Mouse (Mus musculus) ES-CJ7 (cell line): ENCODE measurements around the gene Rnf187.
"Not testable (repeated sequence)": the region's sequence is repeated elsewhere in the genome, so short reads cannot be mapped to it uniquely, and the experiment has no call there.

Experiments used
- DNase-seq: peaks from one replicate; pipeline ENCODE4 v3.0.0; 2011; ENCODE audit warnings: low read depth, low spot score

Gene Rnf187

GRCm38 (mm10) chr11:58965001-58965760 is 26.5 kb upstream of the Rnf187 start:
- DNase-seq, result no peak

GRCm38 (mm10) chr11:58964216-58964615 is 25.5 kb upstream of the Rnf187 start:
- no peak for DNase-seq

DNA sequence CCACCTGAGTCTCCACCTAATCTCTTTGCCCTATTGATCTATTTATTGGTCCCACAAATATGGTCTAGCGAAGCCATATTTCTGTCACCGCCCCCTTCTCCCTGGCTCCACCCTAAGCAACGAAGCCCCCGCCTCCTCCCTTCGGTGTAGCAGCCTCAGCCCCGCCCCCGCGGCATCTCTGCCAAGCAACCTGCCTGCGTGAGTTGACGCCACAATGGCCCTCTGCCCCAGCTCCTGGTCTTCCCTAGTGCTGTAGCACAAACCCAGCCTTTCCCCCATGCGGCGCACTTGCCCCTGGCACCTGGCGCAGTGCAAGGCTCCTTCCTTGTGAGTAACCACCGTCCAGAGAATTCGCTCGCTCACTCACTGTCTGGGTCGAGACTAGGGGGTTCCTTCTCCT is 24.8 kb upstream of the Rnf187 start:
- peak; percentile 68 for DNase-seq

- DNase-seq, result peak; percentile 86
Observed at GRCm38 (mm10) chr11:58961364-58962177, 22.9 kb upstream of the Rnf187 start.

GRCm38 (mm10) chr11:58959921-58960465 is 21.3 kb upstream of the Rnf187 start:
- peak; percentile 89 for DNase-seq

DNA sequence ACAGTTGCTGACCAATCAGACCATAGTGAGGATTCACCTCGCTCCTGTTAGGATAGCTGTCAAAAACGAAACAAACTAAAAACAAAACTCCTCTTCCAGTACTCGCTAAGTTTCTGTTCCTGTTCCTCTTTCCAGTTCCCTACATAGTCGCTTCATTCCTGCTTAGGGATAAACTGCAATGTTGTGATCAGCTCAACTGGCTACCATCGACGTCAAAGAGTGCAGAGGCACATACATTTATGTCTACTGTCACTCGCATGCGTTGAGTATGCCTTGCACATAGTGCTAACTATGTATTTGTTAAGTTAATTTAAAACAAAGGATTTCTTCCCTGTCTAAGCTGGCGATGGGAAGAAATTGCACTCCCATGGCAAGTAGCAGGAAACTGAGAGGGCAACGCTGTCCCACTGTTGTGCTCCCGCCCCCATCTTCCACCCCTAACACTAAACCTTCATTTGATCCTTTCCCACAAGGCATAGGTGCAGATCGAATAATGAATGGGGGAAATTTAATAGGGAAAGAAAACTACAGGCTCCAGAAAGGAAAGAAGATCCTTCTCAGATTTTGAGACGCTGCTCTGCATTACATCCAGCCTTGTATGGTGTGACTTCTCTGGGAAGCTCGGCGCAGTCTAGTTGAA is 20.6 kb upstream of the Rnf187 start:
- DNase-seq, result no peak

DNA sequence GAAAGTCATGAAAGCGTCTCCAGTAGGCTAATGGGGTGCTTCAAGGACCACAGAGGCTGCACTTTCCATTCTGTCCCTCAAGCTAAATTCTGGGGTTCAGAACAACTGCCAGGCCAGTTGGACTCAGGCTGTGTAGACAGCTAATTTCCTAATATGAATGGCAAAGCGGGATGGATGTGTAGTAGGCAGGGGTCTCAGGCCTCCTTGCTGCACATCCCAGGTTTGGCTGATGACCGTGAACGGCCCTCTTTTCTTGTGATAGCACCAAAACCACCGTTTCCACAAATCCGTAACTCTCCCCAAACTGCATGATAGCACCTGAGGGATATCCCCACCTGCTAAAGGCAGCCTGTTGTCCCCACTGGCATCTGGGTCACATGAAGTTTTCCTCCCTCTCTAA is 19.8 kb upstream of the Rnf187 start:
- no peak for DNase-seq

DNA sequence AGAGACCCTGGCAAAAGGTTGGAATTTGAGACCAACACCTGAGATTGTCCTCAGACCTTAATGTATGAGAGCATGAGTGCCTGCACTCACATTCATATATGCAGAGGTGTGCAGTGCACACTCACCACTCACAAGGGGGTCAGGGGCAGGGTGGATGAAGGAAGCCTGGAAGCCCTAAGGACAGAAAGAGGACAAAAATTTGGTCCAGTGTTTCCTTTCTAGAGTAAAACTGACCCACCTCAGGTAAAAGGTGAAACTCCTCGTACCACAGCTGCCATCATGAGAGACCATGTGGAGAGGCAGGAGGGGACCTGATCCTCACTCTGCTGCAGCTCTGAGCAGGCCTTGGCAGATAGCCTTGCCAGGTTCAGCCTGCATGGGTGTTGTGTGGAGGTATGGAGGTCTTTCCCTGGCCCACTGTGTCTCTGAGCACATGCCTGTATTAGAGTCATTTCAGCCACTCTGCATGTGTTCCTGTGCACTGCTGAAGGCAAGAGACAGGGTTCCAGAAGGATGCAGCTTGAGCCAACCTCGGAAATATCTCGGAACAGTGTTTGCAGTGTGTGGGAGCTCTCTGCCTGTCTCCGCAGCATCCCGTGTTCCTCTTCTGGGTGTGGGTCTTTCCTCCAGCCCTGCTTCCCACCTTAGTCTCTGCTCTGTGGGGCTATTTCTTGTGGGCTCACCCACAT is 18.7 kb upstream of the Rnf187 start:
- DNase-seq, result no peak

DNA sequence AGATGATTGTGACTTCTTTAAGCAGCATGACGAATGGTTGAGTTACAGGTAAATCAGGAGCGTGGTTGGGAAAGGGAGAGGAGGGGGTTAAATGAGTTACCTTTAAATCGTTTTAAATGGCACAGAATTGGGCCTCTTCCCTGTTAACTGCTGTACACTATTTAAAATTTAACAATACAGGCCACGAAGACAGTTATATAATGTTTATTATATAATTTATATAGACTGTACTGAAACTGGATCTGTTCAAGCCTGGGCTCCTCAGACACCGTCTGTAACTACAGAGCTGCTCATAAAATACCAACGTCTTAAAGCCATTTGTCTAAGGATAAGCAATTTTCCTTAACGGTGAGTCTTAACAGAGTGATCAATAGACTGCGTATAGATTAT is 17.1 kb upstream of the Rnf187 start:
- DNase-seq, result no peak

GRCm38 (mm10) chr11:58955143-58955867 is 16.6 kb upstream of the Rnf187 start:
- DNase-seq, result no peak

DNA sequence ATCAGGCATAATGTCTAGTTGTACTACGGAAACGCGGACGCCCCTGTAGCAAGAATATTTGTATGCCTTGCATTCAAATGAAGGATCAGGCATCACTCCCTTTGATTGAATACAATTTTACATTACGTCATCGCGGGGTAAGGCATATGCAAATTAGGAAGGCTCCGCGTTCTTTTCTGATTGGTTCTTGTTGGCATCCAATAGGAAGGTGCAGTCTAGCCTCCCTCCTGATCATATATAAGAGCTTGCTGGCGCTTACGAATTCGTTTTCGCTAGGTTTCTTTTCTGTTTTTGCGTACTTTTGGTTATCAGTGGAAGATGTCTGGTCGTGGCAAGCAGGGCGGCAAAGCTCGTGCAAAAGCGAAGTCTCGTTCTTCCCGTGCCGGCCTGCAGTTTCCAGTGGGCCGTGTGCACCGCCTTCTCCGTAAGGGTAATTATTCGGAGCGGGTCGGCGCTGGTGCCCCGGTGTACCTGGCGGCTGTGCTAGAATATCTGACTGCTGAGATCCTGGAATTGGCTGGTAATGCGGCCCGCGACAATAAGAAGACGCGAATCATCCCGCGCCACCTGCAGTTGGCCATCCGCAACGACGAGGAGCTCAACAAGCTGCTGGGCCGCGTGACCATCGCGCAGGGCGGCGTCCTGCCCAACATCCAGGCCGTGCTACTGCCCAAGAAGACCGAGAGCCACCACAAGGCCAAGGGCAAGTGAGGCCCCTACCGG is 15.9 kb upstream of the Rnf187 start, which contains the start of the genes Hist3h2a and Trim17:
TSS of gene Hist3h2a (plus strand) at position 266 of the 723 bp plus-strand sequence.
TSS of gene Trim17 (plus strand) at position 266 of the 723 bp plus-strand sequence.
- DNase-seq, result peak; percentile 99

DNA sequence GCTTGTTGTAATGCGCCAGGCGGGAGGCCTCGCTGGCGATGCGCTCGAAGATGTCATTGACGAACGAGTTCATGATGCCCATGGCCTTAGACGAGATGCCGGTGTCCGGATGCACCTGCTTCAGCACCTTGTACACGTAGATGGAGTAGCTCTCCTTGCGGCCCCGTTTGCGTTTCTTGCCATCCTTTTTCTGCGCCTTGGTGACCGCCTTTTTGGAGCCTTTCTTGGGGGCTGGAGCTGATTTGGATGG is 15.4 kb upstream of the Rnf187 start:
- not testable (repeated sequence) for DNase-seq

DNA sequence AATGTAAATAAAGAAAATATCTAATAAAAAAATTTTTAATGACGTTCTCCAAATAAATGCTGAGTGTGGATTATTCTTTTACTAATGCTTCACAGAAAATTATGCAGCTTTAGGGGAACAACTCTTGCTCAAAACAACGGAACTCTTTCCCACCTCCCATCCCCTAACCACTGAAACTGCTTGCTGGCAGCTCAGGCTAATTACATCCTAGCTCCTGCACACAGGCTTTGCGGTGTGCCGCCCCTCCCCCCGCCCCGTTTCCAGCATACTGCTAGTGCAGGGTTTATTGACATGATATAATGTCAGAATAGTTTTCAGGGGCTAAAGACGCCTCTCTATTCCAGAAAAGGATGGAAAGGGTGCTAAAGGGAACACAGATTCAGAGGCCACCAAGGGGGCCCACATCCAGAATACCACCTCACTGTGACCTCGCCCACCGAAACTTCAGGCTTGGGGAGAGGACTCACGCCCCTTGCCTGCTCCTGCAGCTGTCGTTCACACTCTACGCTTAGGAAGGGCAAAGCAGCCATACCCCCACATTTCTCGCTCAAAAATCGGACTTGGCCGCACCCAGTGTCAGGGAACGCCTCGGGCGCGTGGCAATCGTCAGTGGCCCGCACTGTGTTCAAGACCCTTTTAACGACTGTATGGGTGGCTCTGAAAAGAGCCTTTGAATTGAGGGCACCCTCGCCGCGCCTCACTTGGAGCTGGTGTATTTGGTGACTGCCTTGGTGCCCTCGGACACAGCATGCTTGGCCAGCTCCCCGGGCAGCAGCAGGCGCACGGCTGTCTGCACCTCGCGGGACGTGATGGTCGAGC is 14.8 kb upstream of the Rnf187 start:
- DNase-seq, result peak; percentile 38

DNA sequence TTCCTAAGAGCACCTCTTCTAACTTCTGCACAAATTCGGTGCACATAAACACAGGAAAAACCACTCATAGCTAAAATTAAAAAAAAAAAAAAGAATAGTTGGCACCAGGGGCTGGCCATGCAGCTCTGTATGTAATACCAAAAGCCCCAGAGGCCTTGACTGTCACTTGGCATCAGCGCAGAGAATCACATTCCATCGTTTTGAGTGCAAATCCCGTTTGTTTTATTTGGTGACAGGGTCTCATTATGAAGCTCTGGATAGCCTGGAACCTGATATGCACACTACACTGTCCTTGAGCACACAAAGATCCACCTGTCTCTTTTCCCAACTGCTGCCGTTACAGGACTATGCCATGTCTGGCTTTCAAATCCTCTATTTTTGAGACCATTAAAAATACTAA is 12.5 kb upstream of the Rnf187 start:
- no peak for DNase-seq

- DNase-seq, result peak; percentile 69
Observed at GRCm38 (mm10) chr11:58949480-58950431, 11.0 kb upstream of the Rnf187 start.

GRCm38 (mm10) chr11:58948542-58949479 is 10.1 kb upstream of the Rnf187 start, which contains the start of gene Hist3h2ba:
TSS of gene Hist3h2ba (plus strand) at chr11:58948920.
- DNase-seq, result peak; percentile 96
